Mouse (Mus musculus) ES-E14 (cell line): ENCODE measurements around the gene Rnf144b. TPM values are rescaled to one million over a fixed set of nuclear protein-coding genes. Genes with fewer than 3 reads are reported as not detected.
A peak's percentile ranks its signal among the peaks of the same experiment; 100 is the strongest.

Experiments
- DNase-seq: peaks from one replicate; pipeline ENCODE4 v3.0.0-alpha.2; 2013; ENCODE audit warnings: low read depth, low spot score
- H3K27ac ChIP-seq: 2 replicates; pipeline ENCODE4 v1.5.1; 2012; ENCODE audit warnings: low read depth, mild to moderate bottlenecking, low read length, moderate library complexity, mixed read lengths; ENCODE audit not compliant: poor library complexity, insufficient read depth, severe bottlenecking
- H3K36me3 ChIP-seq: 2 replicates; pipeline ENCODE4 v1.6.1; 2012; ENCODE audit warnings: mild to moderate bottlenecking, low read length, moderate library complexity, mixed read lengths; ENCODE audit not compliant: control insufficient read depth, poor library complexity, insufficient read depth, severe bottlenecking
- H3K4me1 ChIP-seq, 2 experiments: fragments of 150-350 bp in 1 of 2; sonication (generic) in 1 of 2; 2 replicates each; pipeline ENCODE4 v1.6.1; 2012; ENCODE audit warnings: low read length in 2 of 2, mild to moderate bottlenecking in 1 of 2, mixed read lengths in 1 of 2; ENCODE audit not compliant: control insufficient read depth in 2 of 2, insufficient read depth in 2 of 2, poor library complexity in 1 of 2
- H3K4me3 ChIP-seq, 2 experiments: fragments of 150-350 bp in 1 of 2; sonication (generic) in 1 of 2; 2 replicates each; pipeline ENCODE4 v1.5.1; 2012; ENCODE audit warnings: low read length in 2 of 2, low read depth in 1 of 2, mild to moderate bottlenecking in 1 of 2, mixed read lengths in 1 of 2; ENCODE audit not compliant: insufficient read depth in 1 of 2, poor library complexity in 1 of 2, severe bottlenecking in 1 of 2
- H3K9ac ChIP-seq: 2 replicates; pipeline ENCODE4 v1.6.1; 2012; ENCODE audit warnings: low read depth, mild to moderate bottlenecking, low read length, mixed read lengths; ENCODE audit not compliant: poor library complexity, insufficient read depth, severe bottlenecking
- H3K9me3 ChIP-seq: fragments of 150-350 bp; sonication (generic); 2 replicates; pipeline ENCODE4 v1.6.1; 2012; ENCODE audit warnings: low read depth, mild to moderate bottlenecking, low read length; ENCODE audit not compliant: control insufficient read depth, insufficient read depth
- CHD2 ChIP-seq: IDR thresholded peaks from 2 replicates; pipeline ENCODE4 v1.6.1; 2014; ENCODE audit warnings: mild to moderate bottlenecking, low read depth, low read length, inconsistent platforms
- HCFC1 ChIP-seq: IDR thresholded peaks from 2 replicates; pipeline ENCODE4 v1.6.1; 2012; ENCODE audit warnings: low read length, inconsistent platforms, borderline replicate concordance; ENCODE audit not compliant: insufficient read depth
- MAFK ChIP-seq: IDR thresholded peaks from 2 replicates; pipeline ENCODE4 v1.6.1; 2014; ENCODE audit warnings: mild to moderate bottlenecking, low read depth, low read length, inconsistent platforms; ENCODE audit not compliant: insufficient read depth
- ZC3H11A ChIP-seq: IDR thresholded peaks from 2 replicates; pipeline ENCODE4 v1.6.1; 2012; ENCODE audit warnings: low read depth, mild to moderate bottlenecking, inconsistent platforms, low read length, borderline replicate concordance
- ZNF384 ChIP-seq: IDR thresholded peaks from 2 replicates; pipeline ENCODE4 v1.6.1; 2012; ENCODE audit warnings: low read depth, low read length, inconsistent platforms
- in situ Hi-C, 2 experiments: fragments of 600-800 bp; cut with MboI; formaldehyde crosslinking; loops; one replicate each; pipeline ENCODE4 v1.15.1; 2025; ENCODE audit warnings: low sequenced_read_pairs in 2 of 2, inconsistent platforms in 1 of 2; ENCODE audit not compliant: unreplicated experiment in 2 of 2
- total RNA-seq: library from RNA; depleted of rRNA; stranded (reverse); fragments of 300-350 nt; gene quantifications from 2 replicates; pipeline ENCODE4 v1.2.3, GENCODE M21; 2012

The Rnf144b gene
- total RNA-seq, 1 experiment = 1.2 TPM

DNA sequence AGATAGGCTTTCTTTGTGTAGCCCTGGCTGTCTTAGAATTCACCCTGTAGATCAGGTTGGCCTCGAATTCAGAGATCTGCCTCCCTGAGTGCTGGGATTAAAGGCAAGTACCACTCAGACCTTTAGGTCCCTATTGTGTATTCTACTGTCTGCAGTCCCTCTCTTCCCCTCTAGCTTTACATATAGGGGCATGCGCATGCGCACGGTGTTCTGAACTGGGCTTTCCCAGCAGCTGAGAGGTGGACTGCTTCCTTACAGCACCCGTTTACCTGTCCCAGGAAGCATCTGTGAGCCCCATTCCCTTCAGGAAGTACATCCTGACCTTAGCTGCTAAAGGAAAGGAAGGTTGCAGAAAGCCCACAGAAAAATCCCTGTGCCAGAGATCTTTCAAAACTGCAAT is 70.3 kb downstream of the Rnf144b start:
- DNase-seq = no peak
- TF ChIP-seq MAFK (no peak), HCFC1 (no peak), ZC3H11A (no peak), CHD2 (no peak), ZNF384 (no peak)
- H3K27ac ChIP-seq = no peak overlapping the region; the same call in 1 of the 2 replicates
- peaks cover 0 to 2% of the 10 kb centered on the region in 2 experiments; a peak in 2 of 4 replicates for H3K4me1 ChIP-seq
- in situ Hi-C loops = no loop called here
- H3K36me3 ChIP-seq = no peaks in the 10 kb centered on the region
- no peak overlapping the region for H3K4me3 ChIP-seq
- no peak overlapping the region for H3K9ac ChIP-seq
- no peaks in the 10 kb centered on the region for H3K9me3 ChIP-seq

DNA sequence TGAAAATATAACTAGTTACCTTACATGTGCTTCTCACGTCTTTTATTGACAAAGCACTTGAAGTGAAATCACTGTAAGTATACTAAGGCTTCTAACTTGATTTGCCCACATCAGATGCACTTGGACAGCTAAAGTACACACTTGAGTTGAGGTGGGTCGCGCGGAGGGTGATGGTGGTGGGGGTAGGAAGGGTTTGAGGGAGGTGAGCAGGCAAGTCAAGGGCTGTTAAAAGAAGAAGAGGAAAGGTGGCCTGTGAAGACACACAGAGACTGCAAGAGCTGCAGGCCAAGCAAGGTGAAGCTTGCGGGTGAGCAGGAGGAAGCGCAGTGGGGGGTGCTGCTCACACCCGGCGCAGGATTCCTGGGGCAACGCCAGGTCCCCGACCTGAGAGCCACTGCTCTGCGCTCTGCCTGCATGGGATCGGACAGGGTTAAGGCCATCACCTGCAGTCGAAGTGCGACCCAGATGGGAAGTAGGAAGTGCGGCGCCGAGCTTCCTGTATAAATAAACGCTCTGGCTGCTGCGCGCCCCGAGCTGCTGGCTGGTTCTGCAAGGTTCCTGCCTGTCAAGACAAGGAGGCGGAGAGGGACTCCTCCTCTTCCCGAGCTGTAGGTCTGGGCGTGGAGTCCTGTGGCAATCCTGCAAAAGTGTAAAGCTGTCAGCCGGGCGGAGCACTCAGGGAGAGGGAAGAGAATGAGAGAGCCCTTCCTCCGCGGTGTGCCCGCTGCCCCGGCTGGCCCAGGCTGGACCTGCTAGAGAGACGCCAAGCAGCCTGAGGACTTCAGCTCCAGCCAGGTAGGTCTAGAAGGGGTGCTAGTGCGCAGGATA is 71.1 kb downstream of the Rnf144b start:
- in situ Hi-C loops = no loop called here
- H3K9ac ChIP-seq = peak overlapping the region; percentile 20
- H3K4me1 ChIP-seq = peaks cover 0 to 2% of the 10 kb centered on the region in 2 experiments; a peak in 2 of 4 replicates
- H3K27ac ChIP-seq = no peak overlapping the region
- H3K36me3 ChIP-seq = no peaks in the 10 kb centered on the region
- peak overlapping the region; percentile 56 to 64 for H3K4me3 ChIP-seq
- H3K9me3 ChIP-seq = no peaks in the 10 kb centered on the region
- peak; percentile 36 for DNase-seq
- TF ChIP-seq CHD2 (no peak), ZC3H11A (no peak), HCFC1 (no peak), ZNF384 (no peak), MAFK (no peak)

DNA sequence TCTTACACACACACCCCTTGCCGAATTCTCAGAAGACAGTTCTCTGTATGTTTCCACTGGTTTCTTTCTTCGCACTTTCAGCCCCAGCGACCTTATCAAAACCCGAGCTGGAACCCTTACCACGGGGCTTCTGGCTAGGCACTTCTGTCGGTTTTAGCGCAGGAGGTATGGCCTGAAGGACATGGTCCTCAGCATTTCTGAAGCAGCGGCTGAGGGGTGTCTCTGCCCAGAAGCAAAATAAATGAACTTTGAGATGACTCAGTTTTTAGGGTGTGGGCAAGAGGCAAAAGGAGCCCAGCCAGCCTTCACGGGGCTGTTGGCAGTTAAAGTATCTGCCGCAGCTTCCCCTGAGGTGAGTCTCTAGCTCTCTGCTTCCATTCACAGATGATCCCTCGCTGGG is 72.2 kb downstream of the Rnf144b start:
- in situ Hi-C loops = no loop called here
- H3K27ac ChIP-seq = no peak overlapping the region
- TF ChIP-seq CHD2 (no peak), MAFK (no peak), ZC3H11A (no peak), HCFC1 (no peak), ZNF384 (no peak)
- DNase-seq = no peak
- H3K4me3 ChIP-seq = no peak overlapping the region
- H3K9ac ChIP-seq = no peak overlapping the region
- no peaks in the 10 kb centered on the region for H3K36me3 ChIP-seq
- H3K4me1 ChIP-seq = peaks cover 0 to 2% of the 10 kb centered on the region in 2 experiments; a peak in 2 of 4 replicates
- no peaks in the 10 kb centered on the region for H3K9me3 ChIP-seq

DNA sequence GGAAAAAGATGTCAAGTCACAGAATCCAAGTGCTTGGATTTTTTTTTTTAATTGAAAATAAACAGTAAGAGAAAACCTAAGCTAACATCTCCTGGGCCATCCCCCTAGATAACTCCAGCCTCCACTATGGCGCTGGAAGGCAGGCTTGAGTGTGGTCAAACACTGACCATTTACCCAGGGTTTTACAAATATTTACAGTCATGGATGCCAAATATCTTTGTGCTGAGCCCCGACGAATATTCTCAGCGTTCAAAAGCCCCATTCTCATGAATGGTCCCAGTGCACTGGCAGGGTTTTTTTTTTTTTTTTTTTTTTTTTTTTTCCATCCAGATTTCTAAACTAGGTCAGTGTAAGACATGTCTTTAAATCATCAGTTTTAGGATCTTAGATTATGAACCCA is 73.0 kb downstream of the Rnf144b start:
- Histone ChIP-seq H3K27ac (no peak overlapping the region), H3K4me3 (no peak overlapping the region), H3K36me3 (no peaks in the 10 kb centered on the region), H3K4me1 (peaks cover 0 to 2% of the 10 kb centered on the region in 2 experiments; a peak in 2 of 4 replicates), H3K9ac (no peak overlapping the region), H3K9me3 (no peaks in the 10 kb centered on the region)
- no peak for TF ChIP-seq ZC3H11A
- no peak for TF ChIP-seq HCFC1
- TF ChIP-seq MAFK = no peak
- no peak for TF ChIP-seq ZNF384
- no peak for TF ChIP-seq CHD2
- in situ Hi-C loops = no loop called here
- DNase-seq = no peak
